Mouse (Mus musculus) liver, embryonic 15.5 days (tissue): ENCODE results near the gene Gca. TPM values are rescaled to one million over a fixed set of nuclear protein-coding genes. Genes with fewer than 3 reads are reported as not detected.

Source experiments
- ATAC-seq: fragments of 200-750 bp; cut with Nextera tagmentation; 2 replicates; pipeline ENCODE4 v1.8.0; 2017; ENCODE audit warnings: moderate number of reproducible peaks, mild to moderate bottlenecking, moderate library complexity; ENCODE audit not compliant: insufficient read depth
- H3K27ac ChIP-seq: fragments of 300-500 bp; sonication (generic); replicated peaks from 2 replicates; pipeline ENCODE4 v1.5.1; 2015; ENCODE audit warnings: mild to moderate bottlenecking, inconsistent platforms
- H3K27me3 ChIP-seq: fragments of 300-500 bp; sonication (generic); 2 replicates; pipeline ENCODE4 v1.6.1; 2015; ENCODE audit warnings: mild to moderate bottlenecking, inconsistent platforms
- H3K36me3 ChIP-seq: fragments of 300-500 bp; sonication (generic); replicated peaks from 2 replicates; pipeline ENCODE4 v1.6.1; 2015; ENCODE audit warnings: moderate library complexity, mild to moderate bottlenecking, inconsistent platforms
- H3K4me1 ChIP-seq: fragments of 300-500 bp; sonication (generic); replicated peaks from 2 replicates; pipeline ENCODE4 v1.6.1; 2015; ENCODE audit warnings: inconsistent platforms
- H3K4me2 ChIP-seq: fragments of 300-500 bp; sonication (generic); 2 replicates; pipeline ENCODE4 v1.6.1; 2015; ENCODE audit warnings: moderate library complexity, mild to moderate bottlenecking, inconsistent platforms
- H3K4me3 ChIP-seq: fragments of 300-500 bp; sonication (generic); replicated peaks from 2 replicates; pipeline ENCODE4 v1.5.1; 2015; ENCODE audit warnings: mild to moderate bottlenecking, inconsistent platforms
- H3K9ac ChIP-seq: fragments of 300-500 bp; sonication (generic); 2 replicates; pipeline ENCODE4 v1.6.1; 2015; ENCODE audit warnings: moderate library complexity, mild to moderate bottlenecking, inconsistent platforms
- H3K9me3 ChIP-seq: fragments of 300-500 bp; sonication (generic); replicated peaks from 2 replicates; pipeline ENCODE4 v1.6.1; 2016; ENCODE audit warnings: inconsistent platforms
- WGBS: fragments of 180-500 bp; shearing (Covaris S2); methylation state at CpG from one replicate; pipeline ENCODE4 v1.1.7; 2015; ENCODE audit warnings: mixed read lengths; ENCODE audit not compliant: insufficient replicate concordance; 5-methylcytosine and 5-hydroxymethylcytosine counted together
- polyA plus RNA-seq: library from polyadenylated mRNA; unstranded; fragments of >200 nt; fragmentation: Nextera tagmentation; extraction: Ambion mirVana; gene quantifications from 2 replicates; pipeline ENCODE4 v1.2.1, GENCODE M21; 2015

Gene Gca
- polyA plus RNA-seq, 1 experiment from 2014 or later, result 4.7 TPM

- 34% methylated on average over 1 of the region's 1 CpGs for WGBS
- Histone ChIP-seq H3K4me2 (no peak overlapping the region), H3K9me3 (no peaks in the 10 kb centered on the region), H3K4me3 (no peak overlapping the region), H3K9ac (no peak overlapping the region), H3K36me3 (no peaks in the 10 kb centered on the region), H3K4me1 (no peaks in the 10 kb centered on the region), H3K27me3 (no peaks in the 10 kb centered on the region), H3K27ac (no peak overlapping the region)
- ATAC-seq, result no peak
Measured at GRCm38 (mm10) chr2:62725946-62726345, 61.9 kb downstream of the Gca start.

GRCm38 (mm10) chr2:62727732-62728131 lies 63.6 kb downstream of the Gca start:
- no peak for ATAC-seq
- Histone ChIP-seq H3K4me1 (no peaks in the 10 kb centered on the region), H3K9ac (no peak overlapping the region), H3K4me3 (no peak overlapping the region), H3K4me2 (no peak overlapping the region), H3K27ac (no peak overlapping the region), H3K9me3 (no peaks in the 10 kb centered on the region), H3K36me3 (no peaks in the 10 kb centered on the region), H3K27me3 (no peaks in the 10 kb centered on the region)
- 69% methylated on average over 2 of the region's 2 CpGs for WGBS

- no peak overlapping the region for H3K4me2 ChIP-seq
- H3K9me3 ChIP-seq, result no peaks in the 10 kb centered on the region
- ATAC-seq, result no peak
- H3K27me3 ChIP-seq, result no peaks in the 10 kb centered on the region
- H3K9ac ChIP-seq, result no peak overlapping the region
- H3K4me3 ChIP-seq, result no peak overlapping the region
- H3K4me1 ChIP-seq, result no peaks in the 10 kb centered on the region
- H3K36me3 ChIP-seq, result no peaks in the 10 kb centered on the region
- no peak overlapping the region for H3K27ac ChIP-seq
- 48% methylated on average over 1 of the region's 1 CpGs for WGBS
Measured at GRCm38 (mm10) chr2:62730671-62731070, 66.6 kb downstream of the Gca start.

- H3K27me3 ChIP-seq, result no peaks in the 10 kb centered on the region
- H3K9me3 ChIP-seq, result no peaks in the 10 kb centered on the region
- no peak for ATAC-seq
- no peak overlapping the region for H3K9ac ChIP-seq
- H3K4me3 ChIP-seq, result no peak overlapping the region
- 45% methylated on average over 2 of the region's 2 CpGs for WGBS
- H3K4me2 ChIP-seq, result no peak overlapping the region
- no peaks in the 10 kb centered on the region for H3K36me3 ChIP-seq
- H3K4me1 ChIP-seq, result no peaks in the 10 kb centered on the region
- H3K27ac ChIP-seq, result no peak overlapping the region
Measured at GRCm38 (mm10) chr2:62743098-62743497, 79.0 kb downstream of the Gca start.

Other genes with a start within 250 kb of the Gca start
- gene Gcg, start 180.6 kb upstream of the Gca start, polyA plus RNA-seq, result not detected in 2 replicates
- 0.54 and 0.66 TPM in 2 replicates for gene Fap, start 90.2 kb upstream of the Gca start, polyA plus RNA-seq
- 3.3 and 4.8 TPM in 2 replicates for gene Ifih1, start 18.0 kb upstream of the Gca start, polyA plus RNA-seq